Mouse (Mus musculus): ENCODE measurements around the gene Gm4181.
"Not testable (repeated sequence)": the region's sequence is repeated elsewhere in the genome, so short reads cannot be mapped to it uniquely, and the experiment has no call there.

Gm4181 gene

DNA sequence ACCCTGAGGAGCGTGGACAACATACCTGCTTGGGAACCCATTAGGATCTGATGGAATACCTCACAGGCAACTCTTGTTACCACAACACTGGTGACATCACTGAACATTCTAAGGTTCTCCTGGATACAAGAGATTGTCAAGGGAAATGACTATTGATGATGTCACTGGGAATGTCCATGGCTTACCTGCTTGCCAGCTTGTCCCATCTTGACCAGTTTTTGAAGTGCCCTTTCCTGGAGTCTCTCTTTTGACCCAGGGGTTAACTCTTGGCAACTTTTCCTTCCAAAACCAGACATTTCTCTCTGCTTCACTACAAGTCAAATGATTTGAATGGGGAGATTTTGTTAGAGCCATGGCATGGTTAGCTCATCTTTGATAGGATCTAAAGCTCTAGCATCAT lies at the start of gene Gm4181:
TSS of gene Gm4181 (minus strand) at position 101 of the 400 bp plus-strand sequence.
- CTCF ChIA-PET, result not testable (repeated sequence)

- CTCF ChIA-PET, result no interaction called here
These were observed 41.8 kb upstream of the Gm4181 start for GRCm38 (mm10) chr14:51677269-51677668.

DNA sequence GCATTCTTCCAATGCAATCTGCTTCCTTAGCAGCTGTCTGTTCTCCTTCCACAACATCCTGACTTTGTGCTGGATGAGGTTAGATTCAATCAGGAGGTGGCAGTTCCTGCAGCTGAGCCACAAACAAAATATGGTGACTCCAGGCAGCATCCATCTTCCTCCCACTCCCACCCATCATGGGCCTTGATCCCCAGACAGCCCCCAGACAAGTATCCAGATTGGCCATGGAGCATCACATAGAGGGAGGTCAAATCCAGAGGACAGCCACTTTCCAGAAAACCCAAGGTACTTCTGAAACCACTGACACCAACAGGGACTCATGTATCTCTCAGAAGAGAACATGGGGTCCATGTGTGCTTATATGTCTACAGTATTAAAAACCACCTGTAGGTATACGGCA lies 3.0 kb downstream of the Gm4181 start:
- CTCF ChIA-PET, result not testable (repeated sequence)

DNA sequence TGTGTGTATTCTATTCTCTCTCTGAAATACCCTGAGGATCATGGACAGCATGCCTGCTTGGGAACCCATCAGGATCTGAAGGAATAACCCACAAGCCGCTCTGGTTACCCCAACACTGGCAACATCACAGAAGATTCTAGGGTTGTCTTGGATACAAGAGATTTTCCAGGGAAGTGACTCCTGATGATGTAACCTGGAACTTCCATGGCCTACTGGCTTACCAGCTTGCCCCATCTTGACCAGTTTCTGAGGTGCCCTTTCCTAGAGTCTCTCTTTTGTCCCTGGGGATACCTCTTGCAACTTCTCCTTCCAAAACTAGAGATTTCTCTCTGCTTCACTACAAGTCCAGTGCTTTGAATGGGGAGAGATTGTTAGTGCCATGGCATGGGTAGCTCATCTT lies 24.3 kb downstream of the Gm4181 start, which contains the start of gene Gm17078:
TSS of gene Gm17078 (minus strand) at position 101 of the 400 bp plus-strand sequence.
- CTCF ChIA-PET, result no interaction called here

DNA sequence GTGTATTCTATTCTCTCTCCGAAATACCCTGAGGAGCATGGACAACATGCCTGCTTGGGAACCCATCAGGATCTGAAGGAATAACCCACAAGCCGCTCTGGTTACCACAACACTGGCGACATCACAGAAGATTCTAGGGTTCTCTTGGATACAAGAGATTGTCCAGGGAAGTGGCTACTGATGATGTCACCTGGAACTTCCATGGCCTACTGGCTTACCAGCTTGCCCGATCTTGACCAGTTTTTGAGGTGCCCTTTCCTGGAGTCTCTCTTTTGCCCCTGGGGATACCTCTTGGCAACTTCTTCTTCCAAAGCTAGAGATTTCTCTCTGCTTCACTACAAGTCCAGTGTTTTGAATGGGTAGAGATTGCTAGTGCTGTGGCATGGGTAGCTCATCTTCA lies 43.4 kb downstream of the Gm4181 start, which contains the start of gene Gm17174:
TSS of gene Gm17174 (minus strand) at position 101 of the 400 bp plus-strand sequence.
- CTCF ChIA-PET, result not testable (repeated sequence)
